Mouse (Mus musculus): ENCODE measurements around the gene Mettl5.

- TF ChIP-seq CTCF (IDR thresholded peaks at IDR 0.05; ENCODE audit: low read depth, low read length) (no peak), POLR2A (IDR thresholded peaks at IDR 0.05; ENCODE audit: borderline replicate concordance, low read depth, low read length) (no peak)
Measured at GRCm38 (mm10) chr2:69883990-69884391, 1.4 kb downstream of the Mettl5 start.
